Mouse (Mus musculus) MEL (cell line): ENCODE data around the gene Olfr263. TPM values are rescaled to one million over a fixed set of nuclear protein-coding genes. Genes with fewer than 3 reads are reported as not detected.

Experiments
- polyA plus RNA-seq, 2 experiments: library from polyadenylated mRNA; stranded (reverse) in 1 of 2; unstranded in 1 of 2; fragments of >175 nt in 1 of 2; fragments of >200 nt in 1 of 2; gene quantifications; 2 replicates each; pipeline versions ENCODE4 v1.2.1 to v1.2.4; 2012; ENCODE audit warnings: low replicate concordance in 2 of 2, low read depth in 1 of 2; ENCODE audit not compliant: insufficient read length in 2 of 2, insufficient read depth in 1 of 2, missing spikeins in 1 of 2
- total RNA-seq: library from RNA; depleted of rRNA; stranded (reverse); fragments of 300-350 nt; gene quantifications from 2 replicates; pipeline ENCODE4 v1.2.3, GENCODE M21; 2012; rRNA removed

The Olfr263 gene
- total and polyA plus RNA-seq, 3 experiments = not detected

Other genes starting within 250 kb of the Olfr263 start
- gene Olfr1370, start 54.7 kb upstream of the Olfr263 start, total RNA-seq = not detected in 2 replicates
- not detected for gene Olfr1370, start 54.7 kb upstream of the Olfr263 start, polyA plus RNA-seq
- not detected in 2 replicates for gene Olfr1369-ps1, start 18.2 kb upstream of the Olfr263 start, total RNA-seq
- under 1 TPM in 1 of 2 experiments, not detected in 1; 0.74 TPM for gene Olfr1369-ps1, start 18.2 kb upstream of the Olfr263 start, polyA plus RNA-seq
- gene Olfr1368, start 16.2 kb downstream of the Olfr263 start, total RNA-seq = not detected in 2 replicates
- not detected for gene Olfr1368, start 16.2 kb downstream of the Olfr263 start, polyA plus RNA-seq
- gene Trim27, start 49.8 kb downstream of the Olfr263 start, total RNA-seq = 257 and 258 TPM in 2 replicates
- 100 to 1,000 TPM; 311 to 339 TPM for gene Trim27, start 49.8 kb downstream of the Olfr263 start, polyA plus RNA-seq
- not detected in 2 replicates for gene Gpx5, start 163.1 kb downstream of the Olfr263 start, total RNA-seq
- not detected for gene Gpx5, start 163.1 kb downstream of the Olfr263 start, polyA plus RNA-seq
- not detected in 2 replicates for gene Gpx6, start 182.5 kb downstream of the Olfr263 start, total RNA-seq
- gene Gpx6, start 182.5 kb downstream of the Olfr263 start, polyA plus RNA-seq = not detected
- not detected in 2 replicates for gene Olfr1367, start 217.3 kb downstream of the Olfr263 start, total RNA-seq
- not detected for gene Olfr1367, start 217.3 kb downstream of the Olfr263 start, polyA plus RNA-seq
- gene Zscan12, start 233.2 kb downstream of the Olfr263 start, total RNA-seq = 9.7 and 11.1 TPM in 2 replicates
- 1 to 10 TPM in 1 of 2 experiments, not detected in 1; 6.8 TPM for gene Zscan12, start 233.2 kb downstream of the Olfr263 start, polyA plus RNA-seq